Mouse (Mus musculus) stomach, embryonic 14.5 days (tissue): ENCODE results near the gene Alad. TPM values are rescaled to one million over a fixed set of nuclear protein-coding genes. Genes with fewer than 3 reads are reported as not detected.

Source experiments
- ATAC-seq: fragments of 200-750 bp; cut with Nextera tagmentation; 2 replicates; pipeline ENCODE4 v1.8.0; 2017; ENCODE audit warnings: low read depth, moderate TSS enrichment; ENCODE audit not compliant: insufficient number of reproducible peaks, insufficient read depth, low FRiP score
- H3K27ac ChIP-seq: fragments of 300-500 bp; sonication (generic); 2 replicates; pipeline ENCODE4 v1.5.1; 2014; ENCODE audit warnings: mild to moderate bottlenecking, low read length, moderate library complexity, mixed read lengths
- H3K27me3 ChIP-seq: fragments of 300-500 bp; sonication (generic); 2 replicates; pipeline ENCODE4 v1.6.1; 2014; ENCODE audit warnings: low read length, control low read depth, mixed read lengths; ENCODE audit not compliant: control insufficient read depth, insufficient read depth
- H3K36me3 ChIP-seq: fragments of 300-500 bp; sonication (generic); 2 replicates; pipeline ENCODE4 v1.6.1; 2014; ENCODE audit warnings: mild to moderate bottlenecking, control low read depth, low read length, moderate library complexity, mixed read lengths; ENCODE audit not compliant: control insufficient read depth, insufficient read depth
- H3K4me1 ChIP-seq: fragments of 300-500 bp; sonication (generic); 2 replicates; pipeline ENCODE4 v1.6.1; 2014; ENCODE audit warnings: low read length, control low read depth, mixed read lengths; ENCODE audit not compliant: control insufficient read depth, insufficient read depth
- H3K4me2 ChIP-seq: fragments of 300-500 bp; sonication (generic); replicated peaks from 2 replicates; pipeline ENCODE4 v1.6.1; 2014; ENCODE audit warnings: low read depth, low read length, control low read depth
- H3K4me3 ChIP-seq: fragments of 300-500 bp; sonication (generic); 2 replicates; pipeline ENCODE4 v1.5.1; 2014; ENCODE audit warnings: low read depth, low read length, control low read depth
- H3K9ac ChIP-seq: fragments of 300-500 bp; sonication (generic); replicated peaks from 2 replicates; pipeline ENCODE4 v1.6.1; 2014; ENCODE audit warnings: low read depth, mild to moderate bottlenecking, control low read depth, low read length, moderate library complexity, mixed read lengths
- H3K9me3 ChIP-seq: fragments of 300-500 bp; sonication (generic); 2 replicates; pipeline ENCODE4 v1.6.1; 2016; ENCODE audit warnings: low read depth, low read length, control low read depth; ENCODE audit not compliant: control insufficient read depth
- WGBS: fragments of 180-500 bp; shearing (Covaris S2); extraction: QIAGEN DNeasy Blood & Tissue Kit; methylation state at CpG from one replicate; pipeline ENCODE4 v1.1.7; 2014; 5-methylcytosine and 5-hydroxymethylcytosine counted together
- polyA plus RNA-seq: library from polyadenylated mRNA; unstranded; fragments of >200 nt; fragmentation: Nextera tagmentation; extraction: Ambion mirVana; gene quantifications from 2 replicates; pipeline ENCODE4 v1.2.1, GENCODE M21; 2014

Alad gene
- polyA plus RNA-seq, 1 experiment from 2014 or later: 126 TPM

DNA sequence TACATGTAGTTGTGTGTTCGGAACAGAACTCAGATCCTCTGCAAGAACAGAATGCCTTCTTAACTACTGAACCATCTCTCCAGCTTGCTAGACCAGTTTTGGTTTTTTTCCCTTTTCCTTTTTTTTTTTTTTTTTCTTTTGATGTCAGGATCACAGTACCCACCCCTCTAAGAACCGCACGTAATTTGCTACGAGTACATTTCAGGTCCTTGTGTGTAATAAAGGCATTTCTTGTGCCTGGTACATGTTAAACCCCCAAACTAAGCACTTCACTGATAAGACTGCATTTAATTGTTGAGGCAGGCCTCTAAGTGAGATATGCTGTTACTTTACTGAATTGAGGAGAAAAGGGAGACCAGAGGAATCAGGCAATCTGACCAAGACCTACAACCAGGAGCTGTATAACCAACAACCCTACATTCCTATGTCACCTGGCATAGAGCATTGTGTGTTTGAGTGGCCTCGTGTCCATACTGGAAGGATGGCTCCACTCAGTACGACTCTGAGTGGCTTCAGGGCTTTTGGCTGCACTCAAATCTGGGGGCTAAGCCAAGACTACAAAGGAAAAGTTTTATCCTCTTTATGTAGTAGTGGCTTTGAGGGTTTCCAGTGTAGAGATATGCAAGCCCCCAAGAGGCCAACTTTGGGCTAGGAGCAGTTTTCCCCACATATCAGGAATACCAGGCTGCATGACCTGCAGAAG, 42.0 kb downstream of the Alad start:
- Histone ChIP-seq H3K4me3 (no peak overlapping the region), H3K4me2 (no peak overlapping the region), H3K27ac (0 out of 2 replicates have a peak overlapping the region, but pooled peaks have one; percentile 4), H3K9me3 (no peaks in the 10 kb centered on the region), H3K36me3 (no peaks in the 10 kb centered on the region), H3K4me1 (no peaks in the 10 kb centered on the region; the same call in 1 of the 2 replicates), H3K9ac (no peak overlapping the region), H3K27me3 (no peaks in the 10 kb centered on the region)
- 68% methylated on average over 6 of the region's 6 CpGs for WGBS
- ATAC-seq: peak; percentile 54; the same call in 1 of the 2 replicates

GRCm38 (mm10) chr4:62475793-62476192, 43.9 kb downstream of the Alad start:
- 82% methylated on average over 6 of the region's 6 CpGs for WGBS
- H3K27me3 ChIP-seq: no peaks in the 10 kb centered on the region
- H3K9me3 ChIP-seq: no peaks in the 10 kb centered on the region
- no peaks in the 10 kb centered on the region; the same call in 1 of the 2 replicates for H3K4me1 ChIP-seq
- H3K36me3 ChIP-seq: no peaks in the 10 kb centered on the region
- H3K27ac ChIP-seq: no peak overlapping the region
- H3K4me3 ChIP-seq: no peak overlapping the region
- no peak overlapping the region for H3K9ac ChIP-seq
- H3K4me2 ChIP-seq: no peak overlapping the region
- no peak for ATAC-seq

GRCm38 (mm10) chr4:62475131-62475530, 44.6 kb downstream of the Alad start:
- no peak overlapping the region for H3K9ac ChIP-seq
- no peaks in the 10 kb centered on the region for H3K9me3 ChIP-seq
- H3K4me2 ChIP-seq: no peak overlapping the region
- H3K4me3 ChIP-seq: no peak overlapping the region
- H3K27ac ChIP-seq: no peak overlapping the region
- no peaks in the 10 kb centered on the region for H3K4me1 ChIP-seq
- 73% methylated on average over 2 of the region's 2 CpGs for WGBS
- H3K36me3 ChIP-seq: no peaks in the 10 kb centered on the region
- no peak for ATAC-seq
- no peaks in the 10 kb centered on the region for H3K27me3 ChIP-seq

GRCm38 (mm10) chr4:62472071-62472470, 47.6 kb downstream of the Alad start:
- no peak for ATAC-seq
- Histone ChIP-seq H3K4me2 (no peak overlapping the region), H3K9me3 (no peaks in the 10 kb centered on the region), H3K4me3 (no peak overlapping the region), H3K36me3 (no peaks in the 10 kb centered on the region), H3K27me3 (no peaks in the 10 kb centered on the region), H3K9ac (no peak overlapping the region), H3K4me1 (no peaks in the 10 kb centered on the region), H3K27ac (no peak overlapping the region)
- WGBS: 85% methylated on average over 2 of the region's 2 CpGs

- Histone ChIP-seq H3K4me3 (peak within 1 kb of the TSS; percentile 70), H3K9me3 (no peaks in the 10 kb centered on the region), H3K4me2 (peak within 1 kb of the TSS; percentile 71), H3K27ac (no peak within 1 kb of the TSS), H3K36me3 (no peaks in the 10 kb centered on the region), H3K4me1 (no peaks in the 10 kb centered on the region), H3K27me3 (no peaks in the 10 kb centered on the region), H3K9ac (peak within 1 kb of the TSS; percentile 64; the same call in 1 of the 2 replicates)
- peak; percentile 90 for ATAC-seq
- under 1% methylated on average over 30 of the region's 30 CpGs for WGBS
Measured at GRCm38 (mm10) chr4:62470598-62471051, 49.1 kb downstream of the Alad start, which contains the start of gene Wdr31. Gene Wdr31, minus strand, starts transcription at chr4:62470896.

- Histone ChIP-seq H3K4me1 (no peaks in the 10 kb centered on the region), H3K4me2 (no peak overlapping the region), H3K27ac (no peak overlapping the region), H3K36me3 (no peaks in the 10 kb centered on the region), H3K27me3 (no peaks in the 10 kb centered on the region), H3K9ac (no peak overlapping the region), H3K9me3 (no peaks in the 10 kb centered on the region), H3K4me3 (no peak overlapping the region)
- no peak for ATAC-seq
- WGBS: 90% methylated on average over 1 of the region's 1 CpGs
Measured at GRCm38 (mm10) chr4:62468158-62468557, 51.6 kb downstream of the Alad start.

DNA sequence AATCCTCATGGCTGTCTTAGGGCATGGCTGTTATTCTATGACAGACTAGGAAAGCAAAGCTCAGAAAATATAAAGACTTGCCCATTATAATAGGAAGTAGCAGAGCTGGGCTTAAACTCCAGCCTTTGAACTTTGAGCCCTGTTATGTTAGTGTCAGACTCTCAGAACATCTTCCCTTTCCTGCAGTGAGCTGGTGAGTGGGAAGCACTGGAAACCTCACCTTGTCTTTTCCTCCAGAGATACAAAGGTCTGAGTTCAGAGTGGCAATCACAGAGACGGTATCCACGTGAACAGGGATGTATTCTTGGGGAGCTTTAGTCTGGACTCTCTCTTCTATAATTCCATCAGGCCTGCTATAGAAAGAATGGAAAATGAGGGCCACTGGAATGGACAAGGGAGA, 56.6 kb downstream of the Alad start:
- H3K27me3 ChIP-seq: no peaks in the 10 kb centered on the region
- H3K4me1 ChIP-seq: no peaks in the 10 kb centered on the region
- H3K9ac ChIP-seq: no peak overlapping the region
- WGBS: 93% methylated on average over 2 of the region's 2 CpGs
- H3K4me2 ChIP-seq: no peak overlapping the region
- H3K36me3 ChIP-seq: no peaks in the 10 kb centered on the region
- no peak overlapping the region for H3K4me3 ChIP-seq
- no peak for ATAC-seq
- no peak overlapping the region for H3K27ac ChIP-seq
- H3K9me3 ChIP-seq: no peaks in the 10 kb centered on the region

DNA sequence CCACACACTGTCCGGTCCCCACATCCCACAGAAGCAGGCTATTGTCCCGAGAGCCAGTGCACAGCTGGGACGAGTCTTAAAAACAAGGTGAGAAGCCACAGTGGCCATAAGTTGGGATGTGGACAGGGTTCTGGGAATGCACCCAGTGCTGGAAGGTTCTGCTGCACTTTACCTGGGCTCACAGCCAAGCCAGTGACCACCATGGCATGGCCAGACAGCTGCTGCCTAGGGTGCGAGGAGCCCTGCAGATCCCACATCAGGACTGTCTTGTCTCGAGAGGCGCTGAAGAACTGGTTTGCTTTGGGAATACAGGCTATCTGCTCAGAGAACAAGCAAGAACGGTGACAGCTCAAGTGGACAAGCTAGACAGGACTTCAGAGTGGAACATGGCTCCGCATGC, 59.4 kb downstream of the Alad start:
- no peak overlapping the region for H3K4me3 ChIP-seq
- no peaks in the 10 kb centered on the region for H3K27me3 ChIP-seq
- H3K4me1 ChIP-seq: no peaks in the 10 kb centered on the region
- WGBS: 90% methylated on average over 8 of the region's 8 CpGs
- H3K9ac ChIP-seq: no peak overlapping the region
- no peak overlapping the region for H3K27ac ChIP-seq
- no peaks in the 10 kb centered on the region for H3K36me3 ChIP-seq
- no peaks in the 10 kb centered on the region for H3K9me3 ChIP-seq
- H3K4me2 ChIP-seq: no peak overlapping the region
- no peak for ATAC-seq
